Mouse (Mus musculus): ENCODE data around the gene Exosc9. TPM values are rescaled to one million over a fixed set of nuclear protein-coding genes. Genes with fewer than 3 reads are reported as not detected.
"Not testable (repeated sequence)": the region's sequence is repeated elsewhere in the genome, so short reads cannot be mapped to it uniquely, and the experiment has no call there.

Gene Exosc9
- polyA plus RNA-seq, 1 experiment from 2014 or later: 33.5 TPM

DNA sequence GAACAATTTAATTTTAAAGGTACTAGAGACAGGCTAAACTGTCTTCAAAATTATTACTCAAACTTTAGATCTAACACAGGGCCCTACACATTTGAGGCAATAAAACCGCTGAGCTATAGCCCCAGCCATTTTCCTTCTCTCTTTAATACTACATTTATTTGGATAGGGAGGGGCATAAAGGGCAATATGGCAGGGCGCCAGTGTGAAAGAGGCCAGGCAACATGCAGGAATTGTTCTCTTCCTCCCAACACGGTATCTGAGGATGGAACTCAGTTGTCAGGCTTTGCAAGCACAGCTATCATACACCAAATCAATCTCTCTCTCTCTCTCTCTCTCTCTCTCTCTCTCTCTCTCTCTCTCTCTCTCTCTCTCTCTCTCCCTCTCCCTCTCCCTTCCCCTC is 46.4 kb downstream of the Exosc9 start:
- H3K4me2 ChIP-seq (replicated peaks; ENCODE audit: low read depth): no peak overlapping the region
- TF ChIP-seq CTCF (IDR thresholded peaks at IDR 0.05; ENCODE audit: low read depth) (no peak), EP300 (optimal IDR thresholded peaks at IDR 0.05) (no peak)
- no peaks in the 10 kb centered on the region for H3K27me3 ChIP-seq (ENCODE audit: control insufficient read depth, insufficient read depth, low read length)
- H3K4me1 ChIP-seq (replicated peaks; ENCODE audit: control insufficient read depth, insufficient read depth): no peaks in the 10 kb centered on the region
- no peak overlapping the region for H3K4me3 ChIP-seq (ENCODE audit: low read depth, low read length)
- no peak for ATAC-seq (ENCODE audit: low FRiP score, low TSS enrichment)
- no peak overlapping the region for H3K9ac ChIP-seq (ENCODE audit: low read length)
- no peaks in the 10 kb centered on the region for H3K36me3 ChIP-seq (ENCODE audit: control insufficient read depth, insufficient read depth, low read length)
- no peaks in the 10 kb centered on the region for H3K9me3 ChIP-seq (ENCODE audit: control insufficient read depth, low read length)
- no peak for DNase-seq (ENCODE audit: low spot score)
- no peak overlapping the region for H3K27ac ChIP-seq (replicated peaks)
- 38% methylated on average over 3 of the region's 3 CpGs for WGBS

- 93% methylated on average over 9 of the region's 9 CpGs for WGBS
- H3K4me3 ChIP-seq (ENCODE audit: low read depth, low read length); H3K9ac ChIP-seq (ENCODE audit: low read length); DNase-seq (ENCODE audit: low spot score); H3K9me3 ChIP-seq (ENCODE audit: control insufficient read depth, low read length); H3K4me2 ChIP-seq (replicated peaks; ENCODE audit: low read depth); H3K4me1 ChIP-seq (replicated peaks; ENCODE audit: control insufficient read depth, insufficient read depth); H3K27ac ChIP-seq (replicated peaks); ATAC-seq (ENCODE audit: low FRiP score, low TSS enrichment); H3K27me3 ChIP-seq (ENCODE audit: control insufficient read depth, insufficient read depth, low read length); H3K36me3 ChIP-seq (ENCODE audit: control insufficient read depth, insufficient read depth, low read length): not testable (repeated sequence)
- peak; percentile 29 for TF ChIP-seq CTCF (IDR thresholded peaks at IDR 0.05; ENCODE audit: low read depth)
These were observed 47.4 kb downstream of the Exosc9 start for GRCm38 (mm10) chr3:36599773-36600172.

- H3K9ac ChIP-seq (ENCODE audit: low read length): no peak overlapping the region
- H3K4me1 ChIP-seq (replicated peaks; ENCODE audit: control insufficient read depth, insufficient read depth): no peaks in the 10 kb centered on the region
- no peak for ATAC-seq (ENCODE audit: low FRiP score, low TSS enrichment)
- H3K9me3 ChIP-seq (ENCODE audit: control insufficient read depth, low read length): no peaks in the 10 kb centered on the region
- no peaks in the 10 kb centered on the region for H3K27me3 ChIP-seq (ENCODE audit: control insufficient read depth, insufficient read depth, low read length)
- H3K36me3 ChIP-seq (ENCODE audit: control insufficient read depth, insufficient read depth, low read length): no peaks in the 10 kb centered on the region
- H3K27ac ChIP-seq (replicated peaks): no peak overlapping the region
- no peak for DNase-seq (ENCODE audit: low spot score)
- 77% methylated on average over 7 of the region's 7 CpGs for WGBS
- no peak overlapping the region for H3K4me3 ChIP-seq (ENCODE audit: low read depth, low read length)
- H3K4me2 ChIP-seq (replicated peaks; ENCODE audit: low read depth): no peak overlapping the region
- TF ChIP-seq EP300 (optimal IDR thresholded peaks at IDR 0.05) (no peak), CTCF (IDR thresholded peaks at IDR 0.05; ENCODE audit: low read depth) (no peak)
These were observed 53.7 kb downstream of the Exosc9 start for GRCm38 (mm10) chr3:36605894-36606783.

GRCm38 (mm10) chr3:36612687-36613086 is 60.3 kb downstream of the Exosc9 start:
- peak overlapping the region; percentile 64 for H3K4me3 ChIP-seq (ENCODE audit: low read depth, low read length)
- DNase-seq (ENCODE audit: low spot score) (no peak), ATAC-seq (ENCODE audit: low FRiP score, low TSS enrichment) (no peak)
- peak overlapping the region; percentile 73 for H3K9ac ChIP-seq (ENCODE audit: low read length)
- 6% methylated on average over 6 of the region's 6 CpGs for WGBS
- peak overlapping the region; percentile 83 for H3K4me2 ChIP-seq (replicated peaks; ENCODE audit: low read depth)
- no peaks in the 10 kb centered on the region for H3K4me1 ChIP-seq (replicated peaks; ENCODE audit: control insufficient read depth, insufficient read depth)
- H3K27ac ChIP-seq (replicated peaks): no peak overlapping the region
- no peak for TF ChIP-seq EP300 (optimal IDR thresholded peaks at IDR 0.05)
- no peak for TF ChIP-seq CTCF (IDR thresholded peaks at IDR 0.05; ENCODE audit: low read depth)
- no peaks in the 10 kb centered on the region for H3K27me3 ChIP-seq (ENCODE audit: control insufficient read depth, insufficient read depth, low read length)
- no peaks in the 10 kb centered on the region for H3K9me3 ChIP-seq (ENCODE audit: control insufficient read depth, low read length)
- H3K36me3 ChIP-seq (ENCODE audit: control insufficient read depth, insufficient read depth, low read length): no peaks in the 10 kb centered on the region

DNA sequence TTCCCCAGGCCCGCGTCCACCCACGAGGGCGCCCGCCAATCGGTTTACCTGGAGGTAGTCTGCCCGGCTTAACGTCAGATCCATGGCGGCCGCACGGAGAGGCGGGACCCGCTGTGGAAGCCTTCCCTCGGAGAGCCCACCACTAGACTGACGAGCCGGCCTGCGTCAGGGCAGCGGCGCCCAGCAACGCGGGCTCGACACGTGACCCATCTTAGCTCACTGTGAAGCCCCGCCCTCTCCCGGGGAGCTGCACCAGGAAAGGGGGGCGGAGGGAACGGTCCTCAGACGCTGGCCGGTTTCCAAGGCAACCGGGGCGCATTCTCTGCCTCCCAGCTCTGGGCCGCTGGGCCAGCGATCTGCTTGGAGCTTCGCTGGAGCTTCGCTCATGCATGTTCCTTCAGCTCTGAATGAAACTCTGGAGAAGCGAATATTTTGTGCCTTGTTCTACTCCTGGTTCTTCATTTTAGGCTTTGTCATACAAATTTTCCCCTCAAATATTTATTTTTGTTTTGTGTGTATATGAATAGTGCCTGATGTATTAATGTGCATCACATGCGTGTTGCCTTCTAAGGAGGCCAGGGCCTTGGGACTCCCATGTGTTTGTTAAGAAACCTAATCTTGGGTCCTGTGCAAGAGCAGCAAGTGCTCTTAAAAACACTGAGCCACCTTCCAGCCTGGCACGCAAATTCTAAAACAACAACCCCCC is 60.9 kb downstream of the Exosc9 start, which contains the start of gene Bbs7:
Bbs7 (minus strand) TSS at position 276 of the 706 bp plus-strand sequence.
- ATAC-seq (ENCODE audit: low FRiP score, low TSS enrichment) (peak; percentile 98), DNase-seq (ENCODE audit: low spot score) (peak; percentile 91)
- WGBS: 3% methylated on average over 38 of the region's 38 CpGs
- Histone ChIP-seq H3K36me3 (ENCODE audit: control insufficient read depth, insufficient read depth, low read length) (no peaks in the 10 kb centered on the region), H3K4me2 (replicated peaks; ENCODE audit: low read depth) (peak within 1 kb of the TSS; percentile 83), H3K27ac (replicated peaks) (no peak within 1 kb of the TSS), H3K4me3 (ENCODE audit: low read depth, low read length) (peak within 1 kb of the TSS; percentile 64), H3K4me1 (replicated peaks; ENCODE audit: control insufficient read depth, insufficient read depth) (no peaks in the 10 kb centered on the region), H3K27me3 (ENCODE audit: control insufficient read depth, insufficient read depth, low read length) (no peaks in the 10 kb centered on the region), H3K9me3 (ENCODE audit: control insufficient read depth, low read length) (no peaks in the 10 kb centered on the region), H3K9ac (ENCODE audit: low read length) (peak within 1 kb of the TSS; percentile 73)
- TF ChIP-seq EP300 (optimal IDR thresholded peaks at IDR 0.05) (no peak), CTCF (IDR thresholded peaks at IDR 0.05; ENCODE audit: low read depth) (peak; percentile 24)

DNA sequence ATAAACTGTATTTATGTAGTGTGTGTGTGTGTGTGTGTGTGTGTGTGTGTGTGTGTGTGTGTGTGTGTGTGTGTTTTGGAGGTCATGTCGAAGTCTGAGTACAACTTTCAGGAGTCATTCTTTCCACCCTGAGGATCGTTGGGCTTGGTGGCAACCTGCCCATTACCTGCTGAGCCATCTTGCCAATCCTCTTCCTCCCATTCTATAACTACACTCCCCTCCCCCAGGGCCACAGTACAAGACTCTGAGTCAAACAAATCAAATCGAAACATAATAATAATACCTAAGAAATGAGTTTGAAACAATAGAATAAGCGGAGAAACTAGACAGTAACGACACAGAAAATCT is 61.5 kb downstream of the Exosc9 start:
- H3K4me3 ChIP-seq (ENCODE audit: low read depth, low read length): no peak overlapping the region
- no peaks in the 10 kb centered on the region for H3K36me3 ChIP-seq (ENCODE audit: control insufficient read depth, insufficient read depth, low read length)
- 75% methylated on average over 5 of the region's 5 CpGs for WGBS
- peak overlapping the region; percentile 83 for H3K4me2 ChIP-seq (replicated peaks; ENCODE audit: low read depth)
- no peaks in the 10 kb centered on the region for H3K4me1 ChIP-seq (replicated peaks; ENCODE audit: control insufficient read depth, insufficient read depth)
- no peak overlapping the region for H3K9ac ChIP-seq (ENCODE audit: low read length)
- ATAC-seq (ENCODE audit: low FRiP score, low TSS enrichment): no peak
- no peak for TF ChIP-seq EP300 (optimal IDR thresholded peaks at IDR 0.05)
- no peak for TF ChIP-seq CTCF (IDR thresholded peaks at IDR 0.05; ENCODE audit: low read depth)
- H3K9me3 ChIP-seq (ENCODE audit: control insufficient read depth, low read length): no peaks in the 10 kb centered on the region
- no peaks in the 10 kb centered on the region for H3K27me3 ChIP-seq (ENCODE audit: control insufficient read depth, insufficient read depth, low read length)
- no peak for DNase-seq (ENCODE audit: low spot score)
- H3K27ac ChIP-seq (replicated peaks): no peak overlapping the region

Other genes with a start within 250 kb of the Exosc9 start
- 168 and 186 TPM in 2 replicates for gene Anxa5, start 76.7 kb upstream of the Exosc9 start, polyA plus RNA-seq (2015; fragmentation: Nextera tagmentation; extraction: Ambion mirVana)
- 3.0 and 4.0 TPM in 2 replicates for gene 1810062G17Rik, start 76.7 kb upstream of the Exosc9 start, polyA plus RNA-seq (2015; fragmentation: Nextera tagmentation; extraction: Ambion mirVana)
- 0.33 and 0.34 TPM in 2 replicates for gene Gm11549, start 30.8 kb upstream of the Exosc9 start, polyA plus RNA-seq (2015; fragmentation: Nextera tagmentation; extraction: Ambion mirVana)
- 33.0 and 40.4 TPM in 2 replicates for gene Ccna2, start 19.5 kb downstream of the Exosc9 start, polyA plus RNA-seq (2015; fragmentation: Nextera tagmentation; extraction: Ambion mirVana)
- 5.1 and 5.6 TPM in 2 replicates for gene Bbs7, start 60.9 kb downstream of the Exosc9 start, polyA plus RNA-seq (2015; fragmentation: Nextera tagmentation; extraction: Ambion mirVana)
- gene Trpc3, start 137.6 kb downstream of the Exosc9 start, polyA plus RNA-seq (2015; fragmentation: Nextera tagmentation; extraction: Ambion mirVana): 2.0 and 2.1 TPM in 2 replicates